Mouse (Mus musculus) stomach, postnatal 0 days (tissue): Measurements from ENCODE around the gene Gm26938. TPM values are rescaled to one million over a fixed set of nuclear protein-coding genes. Genes with fewer than 3 reads are reported as not detected.

Experiments
- ATAC-seq: fragments of 200-750 bp; cut with Nextera tagmentation; 2 replicates; pipeline ENCODE4 v1.8.0; 2017; ENCODE audit not compliant: low FRiP score, low TSS enrichment
- DNase-seq: peaks from one replicate; pipeline ENCODE4 v3.0.0-alpha.2; 2016; ENCODE audit warnings: low spot score
- H3K27ac ChIP-seq: fragments of 300-500 bp; sonication (generic); replicated peaks from 2 replicates; pipeline ENCODE4 v1.5.1; 2014; ENCODE audit warnings: mild to moderate bottlenecking, control low read depth
- H3K27me3 ChIP-seq: fragments of 300-500 bp; sonication (generic); 2 replicates; pipeline ENCODE4 v1.6.1; 2014; ENCODE audit warnings: low read length; ENCODE audit not compliant: control insufficient read depth, insufficient read depth
- H3K36me3 ChIP-seq: fragments of 300-500 bp; sonication (generic); 2 replicates; pipeline ENCODE4 v1.6.1; 2014; ENCODE audit warnings: low read length, mixed read lengths; ENCODE audit not compliant: control insufficient read depth, insufficient read depth
- H3K4me1 ChIP-seq: fragments of 300-500 bp; sonication (generic); replicated peaks from 2 replicates; pipeline ENCODE4 v1.6.1; 2014; ENCODE audit warnings: antibody characterized with exemption; ENCODE audit not compliant: control insufficient read depth, insufficient read depth
- H3K4me2 ChIP-seq: fragments of 300-500 bp; sonication (generic); replicated peaks from 2 replicates; pipeline ENCODE4 v1.6.1; 2014; ENCODE audit warnings: low read depth, mild to moderate bottlenecking, control low read depth, moderate library complexity
- H3K4me3 ChIP-seq: fragments of 300-500 bp; sonication (generic); 2 replicates; pipeline ENCODE4 v1.5.1; 2014; ENCODE audit warnings: low read depth, low read length, control low read depth
- H3K9ac ChIP-seq: fragments of 300-500 bp; sonication (generic); 2 replicates; pipeline ENCODE4 v1.6.1; 2014; ENCODE audit warnings: mild to moderate bottlenecking, low read length, control low read depth, mixed read lengths
- H3K9me3 ChIP-seq: fragments of 300-500 bp; sonication (generic); 2 replicates; pipeline ENCODE4 v1.6.1; 2016; ENCODE audit warnings: low read length; ENCODE audit not compliant: control insufficient read depth
- CTCF ChIP-seq: IDR thresholded peaks from 2 replicates; pipeline ENCODE4 v1.5.1; 2016; ENCODE audit warnings: antibody characterized with exemption, low read depth, mild to moderate bottlenecking, moderate library complexity
- EP300 ChIP-seq: optimal IDR thresholded peaks from 2 replicates; pipeline ENCODE3; 2016; ENCODE audit warnings: antibody characterized with exemption
- WGBS: fragments of 180-500 bp; shearing (Covaris S2); extraction: QIAGEN DNeasy Blood & Tissue Kit; methylation state at CpG from one replicate; pipeline ENCODE4 v1.1.7; 2014; 5-methylcytosine and 5-hydroxymethylcytosine counted together
- polyA plus RNA-seq: library from polyadenylated mRNA; unstranded; fragments of >200 nt; fragmentation: Nextera tagmentation; extraction: Ambion mirVana; gene quantifications from 2 replicates; pipeline ENCODE4 v1.2.1, GENCODE M21; 2015

The Gm26938 gene
- polyA plus RNA-seq, 1 experiment from 2014 or later = not detected

DNA sequence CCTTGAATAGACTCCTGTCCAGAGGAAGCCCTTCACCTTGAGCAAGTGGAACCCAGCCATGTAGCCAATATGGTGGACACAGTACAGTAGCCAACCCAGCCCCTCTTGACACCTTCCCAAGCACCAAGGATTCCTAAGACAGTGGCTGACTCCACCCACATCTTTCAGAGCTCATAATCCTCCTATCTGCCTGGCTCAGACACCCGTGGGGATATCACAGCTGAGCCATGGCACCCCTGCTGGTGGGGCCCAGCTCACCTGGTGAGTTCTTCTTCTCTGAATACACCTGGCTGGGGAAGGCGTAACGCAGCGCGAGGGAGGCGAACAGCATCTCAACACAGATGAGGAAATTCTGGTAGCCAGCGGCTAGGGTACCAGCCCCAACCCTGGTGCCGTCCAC, 20.3 kb downstream of the Gm26938 start:
- Histone ChIP-seq H3K4me1 (0 out of 2 replicates have a peak, but pooled peaks cover 2% of the 10 kb centered on the region), H3K36me3 (peaks cover 3% of the 10 kb centered on the region; the same call in 1 of the 2 replicates), H3K4me3 (no peak overlapping the region), H3K27me3 (no peaks in the 10 kb centered on the region), H3K9me3 (no peaks in the 10 kb centered on the region), H3K4me2 (no peak overlapping the region), H3K9ac (no peak overlapping the region), H3K27ac (no peak overlapping the region)
- whole genome bisulfite sequencing = 86% methylated on average over 8 of the region's 8 CpGs
- ATAC-seq (no peak), DNase-seq (no peak)
- no peak for TF ChIP-seq EP300
- no peak for TF ChIP-seq CTCF

DNA sequence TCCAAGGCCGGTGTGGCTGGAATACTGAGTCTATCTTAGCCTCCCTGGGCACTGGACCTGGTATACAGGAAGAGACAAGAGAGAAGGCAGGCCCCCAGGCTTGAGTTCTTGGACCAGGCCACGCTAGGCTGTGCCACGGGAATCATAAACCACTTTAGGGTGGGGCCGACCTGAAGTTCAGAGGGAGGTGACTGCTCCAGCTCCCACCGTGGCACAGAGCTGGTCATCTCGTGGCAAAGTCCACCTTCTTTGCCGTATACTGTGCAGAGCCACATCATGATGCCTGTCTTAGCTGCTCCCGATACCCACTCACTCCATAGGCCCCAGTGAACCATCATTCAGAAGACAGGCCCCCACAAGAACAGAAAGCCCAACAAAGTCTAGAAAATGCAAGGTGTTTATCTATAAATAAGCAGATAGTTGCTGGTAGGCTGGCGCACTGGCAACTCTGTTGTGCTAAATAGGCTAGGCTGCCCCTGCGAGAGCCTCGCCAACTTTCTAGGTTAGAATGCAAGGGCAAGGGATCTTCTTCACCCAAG, 21.6 kb downstream of the Gm26938 start:
- H3K9ac ChIP-seq = no peak overlapping the region
- H3K27ac ChIP-seq = peak overlapping the region; percentile 5; the same call in 1 of the 2 replicates
- H3K9me3 ChIP-seq = no peaks in the 10 kb centered on the region
- no peak overlapping the region for H3K4me3 ChIP-seq
- 76% methylated on average over 11 of the region's 11 CpGs for WGBS
- H3K4me1 ChIP-seq = 0 out of 2 replicates have a peak, but pooled peaks cover 2% of the 10 kb centered on the region
- H3K36me3 ChIP-seq = peaks cover 15% of the 10 kb centered on the region
- DNase-seq = peak; percentile 37
- H3K4me2 ChIP-seq = no peak overlapping the region
- ATAC-seq = peak; percentile 21; the same call in 1 of the 2 replicates
- TF ChIP-seq CTCF = no peak
- TF ChIP-seq EP300 = no peak
- H3K27me3 ChIP-seq = no peaks in the 10 kb centered on the region

DNA sequence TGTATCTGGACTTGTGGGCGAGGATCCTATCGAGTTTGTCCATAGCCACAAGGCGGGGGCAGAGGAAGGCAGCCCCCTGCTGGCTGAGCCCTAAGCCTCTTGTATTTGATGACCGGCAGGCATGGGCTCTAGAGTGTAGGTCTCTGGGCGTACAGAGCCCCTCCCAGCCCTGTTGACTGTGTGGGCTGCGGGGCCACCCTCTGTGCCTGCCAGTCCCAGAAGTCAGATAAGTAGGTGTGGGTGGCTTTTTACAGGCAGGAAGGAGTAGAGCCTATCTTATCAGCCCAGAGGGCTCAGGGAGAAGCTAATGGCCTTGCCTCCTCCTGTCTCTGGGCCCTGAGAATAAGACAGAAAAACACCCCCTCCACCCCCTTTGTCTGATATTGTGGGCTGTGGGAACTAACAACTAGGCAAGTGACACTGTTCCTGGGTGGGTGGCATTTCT, 22.1 kb downstream of the Gm26938 start:
- Histone ChIP-seq H3K9ac (no peak overlapping the region), H3K27ac (peak overlapping the region; percentile 5; the same call in 1 of the 2 replicates), H3K4me1 (0 out of 2 replicates have a peak, but pooled peaks cover 2% of the 10 kb centered on the region), H3K4me3 (no peak overlapping the region), H3K27me3 (no peaks in the 10 kb centered on the region), H3K36me3 (peaks cover 20% of the 10 kb centered on the region), H3K9me3 (no peaks in the 10 kb centered on the region), H3K4me2 (no peak overlapping the region)
- DNase-seq = peak; percentile 72
- TF ChIP-seq CTCF (peak; percentile 51), EP300 (no peak)
- 10% methylated on average over 6 of the region's 6 CpGs for WGBS
- peak; percentile 70 for ATAC-seq

DNA sequence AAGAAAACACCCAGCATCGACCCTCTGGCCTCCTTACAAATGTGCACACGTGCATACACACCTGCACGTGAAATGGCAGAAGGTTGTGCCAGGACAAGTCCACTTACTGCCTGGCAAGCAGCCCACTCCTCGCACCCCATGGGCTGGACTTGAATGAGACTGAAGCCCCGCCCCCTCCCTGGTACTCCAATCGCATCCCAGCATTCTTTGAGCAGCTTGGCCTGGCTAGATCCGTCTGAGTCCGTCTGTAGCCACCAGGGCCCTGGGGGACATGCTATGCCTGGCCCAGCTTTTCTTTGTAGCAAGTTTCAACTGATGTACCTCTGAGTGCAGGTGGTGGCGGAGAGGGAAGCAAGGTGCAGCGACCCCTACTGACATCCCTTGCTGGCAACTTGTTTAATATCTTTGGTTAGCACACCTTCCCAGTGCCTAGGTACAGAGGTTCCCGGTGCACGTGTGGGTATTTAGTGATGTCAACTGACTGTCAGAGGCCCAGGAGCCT, 22.6 kb downstream of the Gm26938 start:
- Histone ChIP-seq H3K4me2 (no peak overlapping the region), H3K27me3 (no peaks in the 10 kb centered on the region), H3K27ac (peak overlapping the region; percentile 5; the same call in 1 of the 2 replicates), H3K4me1 (0 out of 2 replicates have a peak, but pooled peaks cover 2% of the 10 kb centered on the region), H3K4me3 (no peak overlapping the region), H3K9me3 (no peaks in the 10 kb centered on the region), H3K36me3 (peaks cover 21% of the 10 kb centered on the region), H3K9ac (0 out of 2 replicates have a peak overlapping the region, but pooled peaks have one; percentile 43)
- DNase-seq (peak; percentile 84), ATAC-seq (peak; percentile 31)
- WGBS = 8% methylated on average over 12 of the region's 12 CpGs
- peak; percentile 62; the same call in 1 of the 2 replicates for TF ChIP-seq CTCF
- TF ChIP-seq EP300 = no peak

DNA sequence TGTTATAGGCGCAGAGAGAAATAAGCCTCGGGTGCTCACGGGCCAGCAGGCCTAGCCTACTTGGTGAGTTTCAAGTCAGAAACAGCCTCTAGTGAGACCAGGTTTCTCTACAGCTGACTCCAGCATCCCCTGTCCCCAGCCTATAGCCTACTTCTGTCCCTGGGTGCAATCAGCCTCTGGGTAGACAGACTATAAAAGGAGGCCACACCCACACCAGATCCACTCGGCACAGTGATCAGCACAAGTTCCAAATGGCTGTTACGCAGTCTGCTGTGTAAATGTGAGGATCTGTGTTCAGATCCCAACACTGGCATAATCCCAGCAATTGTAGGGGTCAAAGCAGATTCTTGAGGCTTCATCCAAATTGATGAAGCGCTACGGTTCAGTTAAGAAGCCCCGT, 23.0 kb downstream of the Gm26938 start:
- Histone ChIP-seq H3K27ac (no peak overlapping the region), H3K4me2 (no peak overlapping the region)
- ATAC-seq = peak; percentile 3; the same call in 1 of the 2 replicates

DNA sequence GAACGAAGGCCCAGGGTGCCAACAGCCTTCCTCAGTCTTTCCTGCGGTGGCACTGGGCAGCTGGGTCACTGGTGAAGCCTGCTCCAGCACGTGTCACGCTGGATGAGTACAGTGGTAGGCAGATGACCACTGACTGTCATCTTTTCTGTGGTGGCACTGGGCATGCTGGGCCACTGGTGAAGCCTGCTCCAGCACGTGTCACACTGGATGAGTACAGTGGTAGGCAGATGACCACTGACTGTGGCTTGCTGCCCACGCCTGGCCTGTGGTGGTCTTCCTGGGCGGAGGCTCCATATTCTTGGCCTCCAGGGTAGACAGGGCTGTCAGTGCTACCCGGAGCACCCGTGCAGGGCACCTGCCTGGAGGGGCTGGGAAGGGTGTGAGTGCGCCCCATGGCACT, 24.3 kb downstream of the Gm26938 start:
- WGBS = 93% methylated on average over 10 of the region's 10 CpGs
- no peak for TF ChIP-seq EP300
- no peak for TF ChIP-seq CTCF
- Histone ChIP-seq H3K9me3 (no peaks in the 10 kb centered on the region), H3K4me1 (peaks cover 13% of the 10 kb centered on the region), H3K27ac (no peak overlapping the region), H3K27me3 (no peaks in the 10 kb centered on the region), H3K4me2 (no peak overlapping the region), H3K9ac (no peak overlapping the region), H3K4me3 (no peak overlapping the region), H3K36me3 (peaks cover 21% of the 10 kb centered on the region)
- ATAC-seq = no peak
- DNase-seq = no peak

More for the DNA sequence above, 23.0 kb downstream of the Gm26938 start:
- Histone ChIP-seq H3K4me3 (no peak overlapping the region), H3K4me1 (peaks cover 2% of the 10 kb centered on the region; the same call in 1 of the 2 replicates), H3K9me3 (no peaks in the 10 kb centered on the region), H3K27me3 (no peaks in the 10 kb centered on the region), H3K9ac (no peak overlapping the region), H3K36me3 (peaks cover 21% of the 10 kb centered on the region)
- no peak for TF ChIP-seq CTCF
- TF ChIP-seq EP300 = no peak
- DNase-seq = no peak
- WGBS = 73% methylated on average over 8 of the region's 8 CpGs
